Mouse (Mus musculus) heart, adult 2 months (tissue): ENCODE measurements around the gene Gm49395. TPM values are rescaled to one million over a fixed set of nuclear protein-coding genes. Genes with fewer than 3 reads are reported as not detected.

Experiments
- DNase-seq, 2 experiments: peaks; one replicate each; pipeline ENCODE4 v3.0.0; 2021
- H3K27ac ChIP-seq: fragments of 200-600 bp; 2 replicates; pipeline ENCODE4 v1.8.1; 2022
- H3K27me3 ChIP-seq: fragments of 200-500 bp; 2 replicates; pipeline ENCODE4 v1.6.1; 2012; ENCODE audit warnings: mild to moderate bottlenecking, low read length, inconsistent platforms, mixed read lengths; ENCODE audit not compliant: control insufficient read depth, insufficient read depth
- H3K36me3 ChIP-seq: fragments of 200-500 bp; 2 replicates; pipeline ENCODE4 v1.6.1; 2012; ENCODE audit warnings: low read length, inconsistent platforms; ENCODE audit not compliant: control insufficient read depth, insufficient read depth
- H3K4me1 ChIP-seq: fragments of 200-500 bp; 2 replicates; pipeline ENCODE4 v1.6.1; 2011; ENCODE audit warnings: low read length; ENCODE audit not compliant: control insufficient read depth, insufficient read depth
- H3K4me3 ChIP-seq: fragments of 200-600 bp; 2 replicates; pipeline ENCODE4 v1.8.1; 2022
- H3K79me2 ChIP-seq: fragments of 200-500 bp; replicated peaks from 2 replicates; pipeline ENCODE4 v1.6.1; 2012; ENCODE audit warnings: mild to moderate bottlenecking, inconsistent platforms, low read length, moderate library complexity, mixed read lengths; ENCODE audit not compliant: control insufficient read depth, insufficient read depth
- H3K9ac ChIP-seq: fragments of 200-500 bp; 2 replicates; pipeline ENCODE4 v1.6.1; 2012; ENCODE audit warnings: low read depth, mild to moderate bottlenecking, control low read depth, inconsistent platforms, low read length, mixed read lengths
- CTCF ChIP-seq: fragments of 200-600 bp; IDR thresholded peaks from 2 replicates; pipeline ENCODE4 v1.8.1; 2022; ENCODE audit warnings: antibody characterized with exemption, mild to moderate bottlenecking, moderate library complexity
- EP300 ChIP-seq: fragments of 200-500 bp; IDR thresholded peaks from 2 replicates; pipeline ENCODE4 v1.6.1; 2011; ENCODE audit warnings: low read depth, low read length, control low read depth; ENCODE audit not compliant: insufficient read depth
- POLR2A ChIP-seq: fragments of 200-500 bp; IDR thresholded peaks from 2 replicates; pipeline ENCODE4 v1.6.1; 2011; ENCODE audit warnings: mild to moderate bottlenecking, low read depth, low read length, control low read depth; ENCODE audit not compliant: insufficient read depth
- WGBS: fragments of 180-500 bp; shearing (Covaris S2); methylation state at CpG from one replicate; pipeline ENCODE4 v1.1.7; 2018; 5-methylcytosine and 5-hydroxymethylcytosine counted together
- intact Hi-C: fragments of 180-260 bp; cut with DNase I; formaldehyde crosslinking; loops from one replicate; pipeline ENCODE4 v1.15.1; 2025
- polyA plus RNA-seq: library from polyadenylated mRNA; depleted of rRNA; stranded (reverse); fragments of >200 nt; gene quantifications from 2 replicates; pipeline ENCODE4 v1.2.3, GENCODE M21; 2012
- total RNA-seq, 2 experiments: library from RNA; stranded (reverse); gene quantifications; 2 replicates each; pipeline ENCODE4 v1.2.3; 2021

Gm49395 gene
- total and polyA plus RNA-seq, 3 experiments, result 2.4 to 10.5 (median 7.8) TPM

DNA sequence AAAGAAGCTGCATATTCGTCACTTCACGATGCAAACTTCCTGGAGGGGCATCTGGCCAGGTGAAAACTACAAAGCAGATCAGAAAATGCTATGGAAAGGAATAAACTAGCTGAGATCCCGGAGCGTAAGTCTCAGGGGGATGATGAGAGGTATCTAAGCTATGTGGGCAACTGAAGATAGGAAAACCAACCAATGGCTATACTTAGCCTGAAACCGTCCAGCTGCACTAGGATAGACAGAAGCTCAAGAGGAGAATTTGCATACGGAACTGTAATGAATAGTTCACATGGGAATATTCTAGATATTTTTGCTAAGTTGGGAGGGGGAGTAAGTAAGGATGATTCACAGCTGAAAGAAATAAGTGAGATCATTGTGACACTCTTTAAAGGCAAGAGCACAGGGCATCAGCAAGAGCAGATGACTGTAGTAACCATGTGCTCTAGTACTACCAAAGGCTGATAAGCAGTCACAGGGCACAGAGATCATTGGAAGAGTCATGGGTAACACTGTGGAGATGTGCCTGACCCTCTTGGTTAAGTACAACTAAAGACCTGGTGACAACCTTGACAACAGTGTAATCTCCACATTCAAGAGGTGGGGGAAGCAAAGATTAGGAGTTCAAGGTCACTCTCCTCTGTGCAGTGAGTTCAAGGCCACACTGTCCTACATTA lies 79.5 kb downstream of the Gm49395 start:
- Histone ChIP-seq H3K27ac (peak overlapping the region; percentile 2), H3K27me3 (no peaks in the 10 kb centered on the region), H3K4me3 (no peak overlapping the region), H3K36me3 (peaks cover 24% of the 10 kb centered on the region), H3K4me1 (peaks cover 14% of the 10 kb centered on the region), H3K79me2 (no peaks in the 10 kb centered on the region), H3K9ac (no peak overlapping the region)
- no peak for DNase-seq
- intact Hi-C loops, result no loop called here
- 46% methylated on average over 6 of the region's 6 CpGs for WGBS
- TF ChIP-seq EP300, result no peak
- TF ChIP-seq CTCF, result no peak
- TF ChIP-seq POLR2A, result no peak

DNA sequence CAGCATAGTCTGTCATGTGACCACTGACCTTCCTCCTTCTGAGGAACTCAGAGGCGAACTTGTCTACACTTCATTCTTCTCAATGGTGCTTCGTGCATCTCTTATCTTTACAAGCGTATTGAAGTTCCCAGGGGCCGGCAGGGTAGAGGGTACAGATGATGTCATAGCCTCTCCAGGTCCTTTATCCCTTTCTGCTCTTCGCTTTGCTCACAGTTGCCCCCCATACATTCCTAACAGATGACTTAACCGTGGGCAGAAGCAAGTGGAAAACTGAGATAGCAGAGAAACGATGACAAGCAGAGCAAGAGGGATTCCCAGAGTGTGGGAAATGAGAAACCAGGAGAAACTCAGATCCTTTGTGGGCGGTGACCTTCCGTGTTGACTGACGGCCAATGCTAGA lies 80.3 kb downstream of the Gm49395 start:
- intact Hi-C loops, result no loop called here
- H3K4me1 ChIP-seq, result peaks cover 14% of the 10 kb centered on the region
- TF ChIP-seq EP300 (no peak), CTCF (no peak)
- no peak overlapping the region for H3K4me3 ChIP-seq
- DNase-seq, result peak in 1 of 2 experiments; percentile 32
- no peaks in the 10 kb centered on the region for H3K79me2 ChIP-seq
- H3K36me3 ChIP-seq, result peaks cover 24% of the 10 kb centered on the region
- H3K27me3 ChIP-seq, result no peaks in the 10 kb centered on the region
- 25% methylated on average over 10 of the region's 10 CpGs for WGBS
- H3K27ac ChIP-seq, result peak overlapping the region; percentile 2
- no peak overlapping the region for H3K9ac ChIP-seq

DNA sequence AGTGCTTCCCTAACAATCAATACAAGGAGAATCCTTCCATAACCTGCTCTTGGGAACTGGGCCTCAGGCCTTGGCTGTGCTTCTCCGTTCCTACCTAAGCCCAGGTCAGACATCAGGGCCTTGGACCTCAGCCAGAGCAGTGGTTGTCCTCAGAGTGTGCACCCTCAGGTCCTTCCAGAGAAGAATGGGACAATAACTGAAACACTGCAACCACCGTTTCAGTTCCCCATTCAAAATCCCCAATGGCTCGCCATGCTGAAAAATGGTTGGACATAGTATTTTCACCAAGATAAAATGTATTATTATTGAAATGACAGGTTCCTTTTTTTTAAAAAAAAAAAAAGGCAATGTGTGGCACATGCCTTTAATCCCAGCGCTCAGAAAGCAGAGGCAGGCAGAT lies 81.0 kb downstream of the Gm49395 start:
- H3K27ac ChIP-seq, result no peak overlapping the region; the same call in 1 of the 2 replicates
- H3K4me1 ChIP-seq, result peaks cover 14% of the 10 kb centered on the region
- no peak for DNase-seq
- H3K9ac ChIP-seq, result no peak overlapping the region
- no peaks in the 10 kb centered on the region for H3K27me3 ChIP-seq
- no peaks in the 10 kb centered on the region for H3K79me2 ChIP-seq
- WGBS, result 83% methylated on average over 4 of the region's 4 CpGs
- TF ChIP-seq EP300, result no peak
- TF ChIP-seq CTCF, result no peak
- no peak for TF ChIP-seq POLR2A
- intact Hi-C loops, result no loop called here
- H3K4me3 ChIP-seq, result no peak overlapping the region
- H3K36me3 ChIP-seq, result peaks cover 27% of the 10 kb centered on the region

DNA sequence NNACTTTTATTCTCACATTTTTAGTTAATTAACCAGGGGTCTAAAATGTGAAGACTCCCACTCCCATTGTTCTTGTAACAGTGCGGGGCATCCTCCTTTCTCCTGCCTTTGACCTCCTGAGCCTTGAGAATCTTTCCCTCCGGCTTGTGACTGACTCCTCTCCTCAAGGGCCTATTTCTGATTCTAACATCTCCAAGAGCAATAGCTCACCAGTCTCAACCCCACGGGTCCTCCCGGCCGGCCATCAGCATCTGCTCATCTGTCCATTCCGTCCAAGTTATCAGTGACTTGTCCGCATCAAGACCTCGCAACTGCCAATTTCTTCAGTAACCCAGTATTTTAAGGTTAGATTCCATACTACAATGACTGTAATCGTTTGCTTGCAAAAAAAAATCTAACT lies 84.2 kb downstream of the Gm49395 start:
- intact Hi-C loops, result loop anchor here (5.0 kb wide), 1 partner anchor 75 kb away; the partner anchor contains the start of gene Pelo
- H3K79me2 ChIP-seq, result no peaks in the 10 kb centered on the region
- H3K36me3 ChIP-seq, result peaks cover 27% of the 10 kb centered on the region
- no peak overlapping the region for H3K9ac ChIP-seq
- peaks cover 15% of the 10 kb centered on the region for H3K4me1 ChIP-seq
- TF ChIP-seq EP300 (no peak), POLR2A (no peak)
- no peak for DNase-seq
- no peak overlapping the region for H3K4me3 ChIP-seq
- WGBS, result 81% methylated on average over 9 of the region's 9 CpGs
- H3K27me3 ChIP-seq, result no peaks in the 10 kb centered on the region
- peak overlapping the region; percentile 34 for H3K27ac ChIP-seq

DNA sequence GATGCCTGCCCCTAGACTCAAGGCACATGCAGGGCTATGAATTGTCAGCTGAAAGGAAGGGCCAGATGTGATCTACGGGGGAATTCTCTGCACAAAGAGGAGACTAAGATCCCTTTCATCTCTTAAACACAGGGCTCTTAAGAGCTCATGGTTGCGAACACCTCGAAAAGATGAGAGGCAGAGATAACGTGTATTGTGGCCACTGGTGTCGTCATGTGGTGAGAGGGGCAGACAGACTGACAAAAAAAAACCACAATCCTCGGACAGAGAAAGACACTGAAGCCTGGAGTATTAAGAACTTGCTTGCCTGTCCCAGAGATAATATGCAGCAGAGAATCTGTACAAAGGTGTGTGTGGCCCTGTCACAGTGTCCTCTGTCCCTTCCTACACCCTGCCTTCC lies 90.2 kb downstream of the Gm49395 start:
- H3K27ac ChIP-seq, result no peak overlapping the region
- whole genome bisulfite sequencing, result 78% methylated on average over 6 of the region's 6 CpGs
- H3K4me1 ChIP-seq, result peaks cover 1% of the 10 kb centered on the region; the same call in 1 of the 2 replicates
- H3K27me3 ChIP-seq, result no peaks in the 10 kb centered on the region
- no peak overlapping the region for H3K4me3 ChIP-seq
- H3K9ac ChIP-seq, result no peak overlapping the region
- H3K36me3 ChIP-seq, result peaks cover 6% of the 10 kb centered on the region; the same call in 1 of the 2 replicates
- intact Hi-C loops, result no loop called here
- no peaks in the 10 kb centered on the region for H3K79me2 ChIP-seq
- no peak for TF ChIP-seq CTCF
- no peak for TF ChIP-seq EP300
- no peak for DNase-seq

DNA sequence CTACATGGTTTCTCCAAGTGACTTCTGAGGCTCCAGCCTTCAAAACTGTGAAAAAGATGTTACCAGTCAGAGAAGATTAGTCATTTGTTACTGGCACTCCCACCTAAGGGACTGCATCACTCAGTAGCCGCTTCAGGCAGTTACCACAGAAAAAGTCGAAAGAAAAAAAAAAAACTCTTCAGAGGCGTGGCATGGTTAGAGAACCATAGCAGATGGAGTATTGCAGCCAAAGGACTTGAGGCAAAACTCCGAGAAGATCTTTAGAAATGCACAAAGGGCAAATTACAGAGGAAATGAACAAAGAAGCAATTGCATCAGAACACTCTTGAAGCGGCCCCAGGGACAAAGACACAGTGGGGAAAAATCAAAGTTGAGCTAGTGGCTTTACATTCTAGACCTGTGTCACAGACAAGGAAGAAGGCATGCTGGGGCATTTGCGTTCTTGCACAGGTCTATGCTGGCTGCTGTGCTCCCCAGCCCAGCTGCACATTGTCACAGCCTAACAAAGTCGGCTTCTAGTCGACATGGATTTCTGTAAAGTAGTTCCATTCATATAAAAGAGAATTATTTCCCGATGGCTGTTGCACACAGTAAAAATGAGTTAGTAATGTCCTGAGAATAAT lies 95.4 kb downstream of the Gm49395 start:
- peaks cover 19% of the 10 kb centered on the region for H3K36me3 ChIP-seq
- H3K4me1 ChIP-seq, result peaks cover 7% of the 10 kb centered on the region
- no peak overlapping the region for H3K9ac ChIP-seq
- TF ChIP-seq EP300 (no peak), POLR2A (no peak), CTCF (no peak)
- H3K27ac ChIP-seq, result no peak overlapping the region
- no peak overlapping the region for H3K4me3 ChIP-seq
- whole genome bisulfite sequencing, result 58% methylated on average over 9 of the region's 9 CpGs
- intact Hi-C loops, result no loop called here
- DNase-seq, result no peak
- H3K27me3 ChIP-seq, result no peaks in the 10 kb centered on the region
- no peaks in the 10 kb centered on the region for H3K79me2 ChIP-seq
